Mouse (Mus musculus): ENCODE data around the gene Pgpep1l. TPM values are rescaled to one million over a fixed set of nuclear protein-coding genes. Genes with fewer than 3 reads are reported as not detected.

Gene Pgpep1l
- polyA plus RNA-seq, 1 experiment: not detected

- DNase-seq (ENCODE audit: low read depth): no peak
Observed at GRCm38 (mm10) chr7:68218879-68219278, 45.2 kb downstream of the Pgpep1l start.

GRCm38 (mm10) chr7:68215522-68216070 is 48.4 kb downstream of the Pgpep1l start:
- DNase-seq (ENCODE audit: low read depth): no peak

- no peak for DNase-seq (ENCODE audit: low read depth)
Observed at GRCm38 (mm10) chr7:68213842-68214241, 50.2 kb downstream of the Pgpep1l start.

GRCm38 (mm10) chr7:68211883-68212282 is 52.1 kb downstream of the Pgpep1l start:
- no peak for DNase-seq (ENCODE audit: low read depth)

- no peak for DNase-seq (ENCODE audit: low read depth)
Observed at GRCm38 (mm10) chr7:68210417-68210816, 53.6 kb downstream of the Pgpep1l start.

- DNase-seq (ENCODE audit: low read depth): no peak
Observed at GRCm38 (mm10) chr7:68209039-68209438, 55.0 kb downstream of the Pgpep1l start.

- DNase-seq (ENCODE audit: low read depth): no peak
Observed at GRCm38 (mm10) chr7:68205776-68206427, 58.1 kb downstream of the Pgpep1l start.

- DNase-seq (ENCODE audit: low read depth): no peak
Observed at GRCm38 (mm10) chr7:68199609-68200008, 64.4 kb downstream of the Pgpep1l start.

GRCm38 (mm10) chr7:68193958-68194695 is 69.9 kb downstream of the Pgpep1l start:
- DNase-seq (ENCODE audit: low read depth): no peak

- DNase-seq (ENCODE audit: low read depth): no peak
Observed at GRCm38 (mm10) chr7:68189691-68190456, 74.2 kb downstream of the Pgpep1l start.

GRCm38 (mm10) chr7:68189211-68189610 is 74.8 kb downstream of the Pgpep1l start:
- DNase-seq (ENCODE audit: low read depth): no peak

Other genes starting within 250 kb of the Pgpep1l start
- gene Fam169b, start 9.6 kb upstream of the Pgpep1l start, polyA plus RNA-seq (2012; rRNA removed): 1.5 and 1.8 TPM in 2 replicates

Data from gonadal fat pad, adult 2 months (tissue).